Mouse (Mus musculus): ENCODE results near the gene Mcm6. TPM values are rescaled to one million over a fixed set of nuclear protein-coding genes. Genes with fewer than 3 reads are reported as not detected.

Gene Mcm6
- 10 to 100 TPM in 1 of 2 experiments, 1 to 10 TPM in 1; 9.3 to 14.8 TPM for total RNA-seq (2021)
- long read RNA-seq, experiment 1, transcript Mcm6-201 (17 exons, 2,910 nt): major isoform, 28 of 31 reads
- long read RNA-seq, experiment 1, partial matches to known transcripts: 1 of 31 reads
- long read RNA-seq, experiment 1, other reads (novel, unspliced or antisense): 2 of 31 reads
- long read RNA-seq, experiment 2, transcript Mcm6-201 (17 exons, 2,910 nt): major isoform, 22 of 24 reads
- long read RNA-seq, experiment 2, partial matches to known transcripts: 1 of 24 reads
- long read RNA-seq, experiment 2, other reads (novel, unspliced or antisense): 1 of 24 reads

DNA sequence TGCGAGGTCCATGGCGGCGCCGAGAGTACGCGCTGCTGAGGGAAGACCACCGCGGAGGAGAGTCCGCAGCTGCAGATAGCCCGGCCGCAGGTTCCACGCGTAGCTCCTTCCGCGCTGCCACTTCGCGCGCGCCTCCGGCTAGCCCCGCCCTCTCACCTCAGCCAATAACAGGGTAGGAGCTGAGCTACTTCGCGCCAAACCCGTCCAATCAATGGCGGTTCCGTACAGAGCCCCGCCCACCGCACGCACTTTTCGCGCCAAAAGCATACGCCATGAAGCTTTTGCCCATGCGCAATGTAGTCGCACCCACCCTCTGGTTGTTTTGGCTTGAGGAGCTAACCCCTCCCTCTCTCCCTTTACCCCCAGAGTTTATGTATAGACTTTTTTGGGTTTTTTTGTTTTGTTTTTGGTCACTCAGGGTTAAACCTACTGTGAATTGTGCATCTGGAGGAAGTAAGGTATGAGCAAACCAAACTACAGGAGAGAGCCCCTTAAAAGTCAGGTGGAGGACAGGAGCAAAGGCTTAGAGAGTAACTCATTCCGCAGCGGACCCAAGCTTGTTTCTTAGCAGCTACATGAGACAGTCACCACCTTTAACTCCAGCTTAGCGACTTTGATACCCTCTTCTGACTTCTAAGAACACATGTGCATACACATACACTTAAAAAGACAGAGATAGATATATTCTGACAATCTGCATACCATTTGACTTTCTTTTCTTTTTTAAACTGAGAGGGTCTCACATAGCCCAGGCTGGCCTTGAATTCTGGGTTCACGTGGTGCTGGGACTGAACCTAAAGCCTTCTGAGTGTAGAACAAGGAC, at the start of gene Mcm6:
TSS of gene Mcm6 (minus strand) at position 111 of the 823 bp plus-strand sequence.
- intact Hi-C loops (cut with DNase I): no loop called here

DNA sequence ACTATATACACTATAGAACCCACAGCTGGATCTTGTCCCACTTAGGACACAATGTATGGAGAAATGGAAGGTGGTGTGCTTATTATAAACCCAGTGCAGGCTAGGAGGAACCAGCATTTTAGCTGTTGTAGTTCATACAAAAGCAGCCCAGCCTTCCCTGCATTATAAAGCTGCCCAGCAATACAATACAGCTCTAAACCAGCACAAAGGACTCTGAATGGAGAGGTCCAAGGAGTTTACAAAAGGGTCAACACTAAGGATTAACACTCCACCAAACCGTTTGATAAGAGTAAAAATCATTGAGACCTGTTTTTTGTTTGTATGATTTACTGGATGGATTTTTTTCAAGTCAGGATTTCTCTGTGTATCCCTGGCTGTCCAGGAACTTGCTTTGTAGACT, 47.4 kb upstream of the Mcm6 start:
- intact Hi-C loops (cut with DNase I): no loop called here
- DNase-seq: no peak

More for the DNA sequence above, at the start of gene Mcm6:
- DNase-seq: peak; percentile 91 to 94

DNA sequence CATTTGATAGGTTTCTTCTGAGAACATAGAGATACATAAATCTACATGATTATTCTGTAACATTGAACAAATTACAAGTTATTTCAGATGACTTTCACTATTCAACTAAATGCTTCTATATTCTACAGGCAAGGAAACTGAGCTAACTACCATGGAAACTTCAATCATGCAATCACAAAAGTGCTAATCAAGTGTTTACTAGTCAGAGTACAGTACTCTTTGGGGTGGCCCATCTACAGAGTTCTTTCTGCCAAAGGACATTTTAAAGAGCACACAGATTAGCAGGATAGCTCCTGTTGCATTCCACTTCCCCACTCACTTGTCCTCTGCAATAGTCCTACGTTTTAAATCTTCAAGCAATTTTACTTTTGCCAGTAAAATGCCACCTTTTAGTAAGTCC, 46.2 kb upstream of the Mcm6 start:
- intact Hi-C loops (cut with DNase I): no loop called here
- DNase-seq: no peak

DNA sequence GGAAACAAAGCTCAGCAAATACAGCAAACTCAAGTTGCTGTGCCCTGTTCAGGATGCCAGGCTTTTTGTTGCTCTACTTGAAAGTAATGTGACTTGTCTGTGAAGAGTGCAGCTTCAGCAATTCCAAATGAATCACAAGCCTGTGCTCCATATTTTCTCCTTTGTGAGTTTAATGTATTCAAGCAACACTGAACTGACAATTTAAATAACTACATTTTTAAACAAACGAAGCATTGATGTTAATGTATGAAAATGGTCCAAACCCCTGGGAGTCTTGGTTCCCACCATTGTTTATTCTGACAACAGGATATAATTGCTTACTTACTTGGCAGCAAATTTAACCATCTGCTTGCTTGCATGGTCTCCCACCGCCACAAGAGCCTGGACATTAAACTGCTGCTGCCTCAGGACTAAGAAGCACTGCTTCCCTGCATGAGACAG, 45.6 kb upstream of the Mcm6 start:
- intact Hi-C loops (cut with DNase I): no loop called here

DNA sequence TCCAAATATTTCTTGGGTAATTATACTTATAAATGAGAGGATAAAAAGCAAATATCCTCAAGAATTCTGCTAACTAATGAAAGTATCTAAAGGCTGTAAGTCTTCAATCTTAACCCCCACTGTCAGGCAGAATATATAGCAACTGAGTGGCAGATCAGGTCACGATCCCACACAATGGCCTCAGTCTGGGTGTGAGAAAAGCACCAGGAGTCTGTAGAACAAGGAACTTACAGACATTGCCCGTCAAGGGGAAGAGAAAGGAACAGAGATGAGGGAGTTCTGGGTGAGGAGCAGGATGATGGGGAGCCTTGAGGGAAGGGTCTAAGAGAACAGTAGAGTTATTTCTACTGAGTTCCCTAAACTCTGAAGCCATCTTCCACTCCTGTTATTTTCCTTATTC, 41.5 kb upstream of the Mcm6 start:
- intact Hi-C loops (cut with DNase I): no loop called here
- DNase-seq: no peak

More for the DNA sequence above, 45.6 kb upstream of the Mcm6 start:
- no peak for DNase-seq

DNA sequence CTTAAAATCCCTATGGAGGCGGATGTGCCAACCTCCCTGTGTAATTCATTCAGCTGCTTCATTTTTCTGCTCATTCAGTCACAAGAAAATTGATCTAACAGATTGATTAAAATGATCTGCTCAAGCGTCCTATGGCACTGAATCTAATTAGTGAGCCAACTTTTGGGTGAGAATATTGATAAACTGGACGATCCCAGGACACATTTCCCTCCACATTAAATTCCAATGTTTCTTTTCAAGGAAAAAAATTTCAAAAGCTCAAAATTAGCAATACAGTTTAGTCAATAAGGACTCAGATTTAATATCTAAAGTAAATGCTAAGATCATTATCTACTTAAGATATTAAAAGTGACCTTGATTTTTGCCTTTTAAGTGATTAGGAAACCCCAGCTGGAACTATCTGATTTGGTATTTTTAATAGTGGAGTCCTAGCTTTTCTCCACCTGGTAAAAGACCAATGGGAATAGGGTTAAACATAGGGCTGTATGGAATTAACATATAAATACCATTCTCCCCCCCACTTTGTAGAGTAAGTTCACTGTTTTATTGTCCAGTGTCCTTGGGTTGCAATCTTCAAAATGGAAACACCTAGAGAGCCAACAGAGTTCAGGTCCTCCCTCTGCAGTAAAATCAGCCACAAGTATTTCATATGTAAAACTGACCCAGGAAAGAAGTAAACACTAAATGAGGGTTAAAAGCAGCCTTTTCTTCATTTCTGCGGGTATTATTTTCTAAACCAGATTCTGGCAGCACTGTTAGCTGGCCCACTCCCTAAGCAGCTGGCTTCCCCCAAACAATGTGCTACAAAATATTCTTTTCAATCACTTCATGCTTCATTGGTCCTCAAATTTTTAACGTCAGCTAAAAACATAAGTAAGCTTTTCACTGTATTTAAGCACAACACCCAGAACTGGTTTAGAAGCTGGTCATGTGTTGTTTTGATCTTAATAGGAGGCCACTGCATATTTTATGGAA, 40.8 kb upstream of the Mcm6 start:
- no peak for DNase-seq
- intact Hi-C loops (cut with DNase I): no loop called here

DNA sequence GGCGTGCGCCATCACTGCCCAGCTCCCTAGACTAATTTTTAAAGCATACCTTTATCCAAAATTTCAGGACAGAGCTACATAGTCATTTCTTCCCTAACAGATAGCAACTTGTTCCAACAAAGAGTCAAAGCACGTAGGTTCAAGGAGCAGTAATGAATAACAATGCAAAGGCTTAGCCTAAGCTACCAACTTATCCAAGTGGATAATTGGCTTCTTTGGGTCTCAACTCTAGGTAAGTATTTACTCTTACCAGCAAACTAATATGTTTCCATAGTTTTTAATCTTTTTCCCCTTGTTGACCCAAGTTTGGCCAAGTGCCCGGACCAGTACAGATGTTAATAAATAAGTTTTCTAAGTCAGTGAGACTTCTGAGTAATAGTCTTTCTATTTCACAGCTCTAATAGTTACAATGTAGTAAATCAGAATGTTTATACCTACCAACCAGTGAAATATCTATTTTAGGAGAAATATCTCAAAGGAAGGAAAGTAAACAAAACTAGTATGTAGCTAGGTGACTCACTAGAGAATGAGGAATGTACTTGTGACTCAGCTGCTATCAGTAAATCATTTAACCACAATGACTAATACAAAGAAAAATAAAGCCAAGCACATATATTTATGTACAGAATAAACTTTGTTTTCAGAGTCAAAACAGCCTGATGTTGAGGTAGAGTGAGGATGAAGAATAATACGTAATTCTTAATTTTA, 39.4 kb upstream of the Mcm6 start:
- intact Hi-C loops (cut with DNase I): no loop called here
- DNase-seq: no peak

DNA sequence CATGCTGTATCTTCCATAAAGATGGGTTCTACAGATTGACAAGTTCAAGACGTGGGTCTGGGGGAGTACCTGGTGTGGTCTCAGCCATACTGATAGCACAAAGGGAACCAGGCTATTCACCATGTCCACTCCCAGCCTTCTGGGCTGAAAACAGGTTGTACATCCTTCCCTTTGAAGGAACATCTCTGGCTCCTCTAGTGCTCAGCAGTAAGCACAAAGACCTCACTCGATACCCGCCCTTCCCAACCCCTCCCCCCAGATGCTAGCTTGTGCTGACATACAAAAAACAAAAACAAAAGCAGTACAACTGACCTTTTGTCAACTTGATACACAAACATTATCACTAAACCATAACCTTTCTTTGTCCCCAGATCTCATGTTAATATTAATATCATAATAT, 35.2 kb upstream of the Mcm6 start:
- DNase-seq: no peak
- intact Hi-C loops (cut with DNase I): no loop called here

DNA sequence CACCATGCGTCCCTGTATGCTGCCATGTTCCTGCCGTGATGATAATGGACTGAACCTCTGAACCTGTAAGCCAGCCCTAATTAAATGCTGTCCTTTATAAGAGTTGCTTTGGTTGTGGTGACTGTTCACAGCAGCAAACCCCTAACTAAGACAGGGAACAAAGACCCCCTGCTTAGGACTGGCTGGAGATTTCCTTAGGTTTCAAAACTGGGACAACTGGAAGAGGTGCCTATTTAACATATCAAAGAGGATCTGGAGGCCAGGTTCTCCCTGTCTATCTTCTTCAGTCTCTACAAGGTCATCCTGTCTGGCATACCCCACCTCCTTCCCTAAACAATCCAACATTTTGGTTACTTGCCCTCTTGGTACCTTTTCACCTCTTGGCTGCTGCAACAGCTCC, 32.9 kb upstream of the Mcm6 start:
- no peak for DNase-seq
- intact Hi-C loops (cut with DNase I): no loop called here

DNA sequence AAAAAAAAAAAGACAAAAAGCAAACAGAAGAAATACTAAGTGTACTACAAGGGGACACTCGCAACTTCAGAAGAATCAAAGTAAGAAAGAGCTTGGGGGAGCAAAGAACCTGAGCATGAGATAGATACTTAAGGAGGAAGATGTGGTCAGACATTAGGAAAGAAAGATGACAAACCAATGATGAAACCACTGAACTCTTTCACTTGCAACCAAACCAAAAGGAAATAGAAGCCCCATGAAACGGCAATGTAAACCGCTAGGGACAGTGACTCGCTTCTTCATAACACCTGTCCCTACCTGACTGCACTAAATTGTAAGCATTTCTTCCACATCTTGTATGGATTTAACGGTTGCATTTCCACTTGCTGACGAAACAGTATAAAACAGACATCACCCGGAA, 27.0 kb upstream of the Mcm6 start:
- intact Hi-C loops (cut with DNase I): no loop called here
- no peak for DNase-seq

DNA sequence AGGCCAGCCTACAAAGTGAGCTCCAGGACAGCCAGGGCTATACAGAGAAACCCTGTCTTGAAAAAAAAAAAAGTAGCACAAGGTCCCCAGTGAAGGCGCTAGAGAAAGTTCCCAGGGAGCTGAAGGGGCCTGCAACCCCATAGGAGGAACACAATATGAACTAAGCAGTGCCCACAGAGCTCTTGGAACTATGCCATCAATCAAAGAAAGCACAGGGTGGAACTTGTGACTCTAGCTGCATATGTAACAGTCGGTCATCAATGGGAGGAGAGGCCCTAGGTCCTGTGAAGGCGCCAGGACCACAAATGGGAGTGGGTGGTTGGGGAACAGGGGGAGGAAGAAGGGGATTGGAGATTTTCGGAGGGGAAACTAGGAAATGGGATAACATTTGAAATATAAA, 17.4 kb upstream of the Mcm6 start:
- intact Hi-C loops (cut with DNase I): no loop called here
- DNase-seq: no peak

DNA sequence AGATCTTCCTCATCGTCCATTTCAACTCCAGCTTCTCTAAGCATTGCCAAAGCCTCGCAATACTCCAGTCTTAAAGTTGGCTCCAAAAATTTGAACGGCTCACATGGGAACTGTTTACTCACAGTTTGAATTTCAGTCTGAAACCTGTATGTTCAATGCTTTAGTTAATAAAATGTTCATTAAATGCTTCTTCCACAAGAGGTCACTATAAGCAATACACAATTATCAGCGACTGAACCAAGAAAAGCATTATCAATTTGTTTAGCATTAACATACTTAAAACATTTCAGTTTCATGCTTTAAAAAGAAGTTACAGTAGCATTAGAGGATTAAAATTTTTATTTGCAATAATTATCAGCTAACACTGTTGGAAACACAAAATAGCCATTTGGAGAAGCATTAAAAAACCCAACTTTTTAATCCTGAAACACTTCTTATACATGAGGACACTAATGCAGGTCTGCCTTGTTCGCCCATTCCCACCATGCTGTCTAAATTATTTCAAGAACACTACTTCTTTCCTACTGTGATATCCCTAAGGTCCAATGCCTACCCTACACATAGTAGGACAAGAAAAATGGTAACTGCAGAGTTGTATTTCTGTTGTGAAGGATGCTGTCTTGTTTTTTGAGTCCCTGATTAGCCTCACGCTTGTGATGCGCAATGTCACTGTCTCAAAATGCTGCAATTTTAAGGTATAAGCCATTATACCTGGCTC, 12.8 kb upstream of the Mcm6 start:
- no peak for DNase-seq
- intact Hi-C loops (cut with DNase I): loop anchor here (1.0 to 5.0 kb wide), 3 partner anchors 85 to 452 kb away; partner anchors contain the start of gene Cxcr4

DNA sequence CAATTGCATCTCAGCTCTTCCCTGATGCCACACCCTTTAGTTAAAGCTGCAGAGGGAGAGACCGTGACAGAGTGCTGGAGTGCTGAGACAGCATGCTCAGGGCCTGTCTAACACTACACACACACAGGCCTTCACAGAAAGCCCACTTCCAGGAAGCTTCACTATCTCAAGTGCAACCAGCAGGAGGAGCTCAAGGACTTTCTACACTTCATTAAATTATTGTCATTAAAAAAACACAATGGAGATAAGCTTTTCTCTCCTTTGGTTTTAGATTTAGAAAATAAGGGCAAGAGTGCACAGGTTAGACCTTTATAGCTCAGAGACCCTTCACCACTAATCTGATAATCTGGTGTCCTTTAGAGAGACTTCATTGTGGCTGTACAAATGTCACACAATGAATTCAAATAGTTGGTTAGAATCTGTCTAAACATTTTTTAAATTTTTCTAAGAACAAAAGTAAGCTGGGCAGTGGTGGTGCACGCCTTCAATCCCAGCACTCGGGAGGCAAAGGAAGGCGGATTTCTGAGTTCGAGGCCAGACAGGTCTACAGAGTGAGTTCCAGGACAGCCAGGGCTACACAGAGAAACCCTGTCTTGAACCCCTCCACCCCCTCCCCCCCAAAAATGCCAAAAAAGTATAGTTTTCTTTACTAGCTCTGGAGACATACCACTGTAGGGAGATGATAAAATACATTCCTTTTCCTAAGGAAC, 9.4 kb upstream of the Mcm6 start:
- peak; percentile 52 to 62 for DNase-seq
- intact Hi-C loops (cut with DNase I): no loop called here

DNA sequence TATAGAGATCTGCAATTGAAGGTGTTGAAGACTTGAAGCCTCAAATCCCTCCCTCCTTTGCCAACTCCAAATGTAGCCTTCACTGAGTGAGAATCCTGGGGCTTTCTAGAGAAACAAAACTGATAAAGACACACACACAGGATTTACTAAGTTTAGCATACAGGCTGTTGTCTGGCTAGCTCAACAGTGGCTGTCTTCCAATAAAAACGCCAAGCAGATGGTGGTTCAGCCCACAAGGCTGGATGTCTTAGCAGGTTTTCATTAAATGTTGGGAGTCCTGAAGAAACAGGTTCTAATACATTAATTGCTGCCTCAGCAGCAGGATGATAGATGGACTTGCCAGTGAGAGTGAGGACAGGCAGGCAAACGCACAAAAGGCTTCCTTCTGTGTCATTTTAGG, 1.1 kb upstream of the Mcm6 start:
- intact Hi-C loops (cut with DNase I): no loop called here
- DNase-seq: no peak

DNA sequence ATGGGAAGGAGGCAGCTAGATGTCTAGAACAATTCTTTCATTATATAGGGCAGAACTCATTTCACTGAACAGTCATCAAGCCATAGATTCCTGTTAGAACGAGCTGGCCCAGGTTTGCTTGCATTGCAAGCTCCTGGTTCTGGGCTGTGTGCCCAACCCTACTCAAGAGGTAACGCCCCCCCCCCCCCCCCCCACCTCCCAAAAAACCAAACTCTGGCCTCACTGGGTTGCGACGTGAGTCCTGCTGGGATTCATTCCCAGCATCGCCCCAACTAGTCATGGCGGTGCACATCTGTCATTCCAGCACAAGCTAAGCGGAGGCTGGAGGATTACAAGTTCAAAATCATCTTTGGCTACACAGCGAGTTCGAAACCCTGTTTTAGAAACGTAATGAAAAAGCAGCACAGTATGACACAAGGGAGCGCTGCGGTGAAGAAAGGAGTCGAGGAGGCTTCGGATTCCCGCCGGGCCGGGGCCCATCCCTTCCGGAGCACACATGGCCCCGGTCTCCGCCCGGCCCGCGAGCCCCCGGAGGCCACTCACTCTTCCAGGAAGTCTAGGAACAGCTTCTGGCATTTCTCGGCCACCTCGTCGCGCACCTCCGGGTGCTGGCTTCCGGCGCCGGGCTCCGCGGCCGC, 429 bp downstream of the Mcm6 start:
- intact Hi-C loops (cut with DNase I): no loop called here
- DNase-seq: peak in 1 of 2 experiments; percentile 10

DNA sequence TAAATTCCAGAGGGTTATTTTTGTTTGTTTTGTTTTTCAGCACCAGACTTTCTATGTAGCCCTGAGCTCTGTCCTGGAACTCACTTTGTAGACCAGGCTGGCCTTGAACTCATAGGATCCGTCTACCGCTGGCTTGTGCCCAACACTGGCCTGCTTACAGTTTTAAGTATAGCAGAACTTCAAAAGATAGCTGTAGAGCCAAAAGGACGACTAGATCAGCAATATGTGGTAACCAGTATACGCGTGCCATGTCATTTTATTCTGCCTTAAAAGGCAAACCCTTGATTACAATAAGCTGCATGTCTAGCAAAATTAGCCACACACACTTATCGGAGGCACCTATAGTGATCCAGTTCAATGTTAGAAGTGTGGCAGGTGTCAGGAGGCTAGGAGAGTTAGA, 1.2 kb downstream of the Mcm6 start:
- intact Hi-C loops (cut with DNase I): no loop called here
- no peak for DNase-seq

DNA sequence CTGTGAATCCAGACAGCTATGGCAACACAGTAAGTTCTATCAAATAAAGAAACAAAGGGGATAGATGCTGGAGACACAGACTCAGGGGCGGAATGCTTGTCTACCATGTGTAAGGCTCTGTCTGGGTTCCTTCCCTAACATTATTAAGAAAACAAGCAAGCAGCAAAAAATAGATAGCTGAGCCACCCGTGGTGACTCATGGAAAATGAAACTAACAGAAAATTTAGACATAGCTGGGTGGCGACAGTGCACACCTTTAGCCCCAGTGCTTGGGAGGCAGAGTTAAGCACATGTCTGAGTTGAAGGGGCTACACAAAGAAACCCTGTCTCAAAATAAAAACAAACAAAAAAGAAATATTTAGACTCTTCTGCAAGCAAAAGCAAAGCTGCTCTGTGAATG, 2.0 kb downstream of the Mcm6 start:
- no peak for DNase-seq
- intact Hi-C loops (cut with DNase I): no loop called here

DNA sequence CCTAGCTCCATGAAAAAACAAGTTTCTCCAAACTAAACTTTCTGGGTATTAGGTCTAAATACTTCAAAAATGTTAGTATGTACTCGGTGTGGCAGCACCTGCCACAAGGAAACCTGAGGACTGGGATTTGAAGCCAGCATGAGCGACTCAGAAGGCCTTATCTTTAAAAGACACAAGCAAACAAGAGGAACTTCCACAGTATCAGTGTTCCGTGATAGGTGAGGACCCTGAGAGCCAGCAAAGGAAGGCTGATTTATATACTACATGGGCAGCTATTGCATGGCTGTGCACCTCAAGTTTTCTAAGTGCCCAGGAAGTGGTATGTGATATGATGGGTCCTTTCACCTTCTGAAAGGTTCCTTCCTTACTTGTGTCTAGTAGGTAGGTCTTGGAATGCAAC, 6.4 kb downstream of the Mcm6 start:
- no peak for DNase-seq
- intact Hi-C loops (cut with DNase I): no loop called here

All from heart, postnatal 14 days (tissue).